In the genomic region with DNA sequence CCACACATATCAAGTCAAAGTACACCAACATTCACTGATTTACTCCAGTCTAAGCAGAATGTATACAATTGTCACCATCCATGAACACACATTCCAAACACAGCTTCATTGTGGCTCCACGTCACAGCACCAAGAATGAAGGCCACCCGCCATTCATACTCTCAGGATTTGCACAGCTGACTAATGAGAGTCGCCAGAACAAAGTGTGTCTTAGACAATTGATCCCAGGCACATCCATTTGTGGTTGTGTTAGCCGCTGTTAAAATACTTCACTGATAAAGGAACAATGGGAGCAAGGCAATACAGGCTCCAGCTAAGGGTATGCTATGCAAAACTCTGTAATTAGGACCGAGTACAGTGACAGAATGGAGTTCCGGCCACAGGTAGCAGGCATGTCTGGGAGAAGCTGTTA, we compare ENCODE assay signal across 11 mouse cellular contexts.
DNase-seq lines count a peak whose midpoint lies in the region; ATAC-seq and TF ChIP-seq lines count a peak whose summit lies in the region.
"Had no signal": no experiment of that assay in that cellular context is flagged by ENCODE, and none has a peak within 500 bp of the region (broad histone marks: within the 10 kb centered on the region; RNA-seq: fewer than 3 reads in every experiment).

No protein-coding gene starts in this region.

- H3K36me3 ChIP-seq in hindbrain, embryonic 12.5 days = no peaks in the 10 kb centered on the region
- H3K36me3 ChIP-seq in midbrain, embryonic 10.5 days = no peaks in the 10 kb centered on the region

- peak; percentile 5 for DNase-seq in embryo, embryonic 10 days (ENCODE audit: low spot score)
- no peak for DNase-seq in embryo, embryonic 9.5 days (ENCODE audit: extremely low spot score)
- peak; percentile 11 for DNase-seq in midbrain, embryonic 10.5 days (ENCODE audit: low spot score)
- peak; percentile 59 for DNase-seq in retina, embryonic 14.5 days (ENCODE audit: low spot score)
- no peak for DNase-seq in frontal cortex, postnatal 36 days (ENCODE audit: low spot score in 2 of 2)
- no peak for DNase-seq in layer of hippocampus, adult 2 months (ENCODE audit: low spot score in 2 of 2)
- no peak for DNase-seq in left cerebral cortex, adult 18-20 months (ENCODE audit: low spot score in 2 of 2)
- DNase-seq: lung, embryonic 14.5 days; thymus, adult 2 months had no signal

- no peak overlapping the region for H3K4me3 ChIP-seq in hindbrain, embryonic 12.5 days
- no peak overlapping the region for H3K4me3 ChIP-seq in midbrain, embryonic 10.5 days
- no peak overlapping the region for H3K4me3 ChIP-seq in layer of hippocampus, adult 2 months

- TF ChIP-seq CTCF in layer of hippocampus, adult 2 months (conservative IDR thresholded peaks at IDR 0.05) = no peak

- peaks cover 10% of the 10 kb centered on the region for H3K4me1 ChIP-seq in hindbrain, embryonic 12.5 days
- peaks cover 11% of the 10 kb centered on the region for H3K4me1 ChIP-seq in midbrain, embryonic 10.5 days

- no peak overlapping the region for H3K9ac ChIP-seq in hindbrain, embryonic 12.5 days
- H3K9ac ChIP-seq: lung, embryonic 14.5 days had no signal

- no peaks in the 10 kb centered on the region for H3K9me3 ChIP-seq in hindbrain, embryonic 12.5 days (replicated peaks)
- no peaks in the 10 kb centered on the region for H3K9me3 ChIP-seq in midbrain, embryonic 10.5 days (replicated peaks)

- no peaks in the 10 kb centered on the region for H3K27me3 ChIP-seq in hindbrain, embryonic 12.5 days
- no peaks in the 10 kb centered on the region for H3K27me3 ChIP-seq in midbrain, embryonic 10.5 days (ENCODE audit: low read depth, poor library complexity, severe bottlenecking)

- WGBS in hindbrain, embryonic 12.5 days = 40% methylated on average over 6 of the region's 6 CpGs
- WGBS in midbrain, embryonic 10.5 days = 66% methylated on average over 6 of the region's 6 CpGs

- peak; percentile 71 for ATAC-seq in hindbrain, embryonic 12.5 days (ENCODE audit: low FRiP score)
- ATAC-seq: intestine, embryonic 16.5 days had no signal

- peak overlapping the region; percentile 47 for H3K4me2 ChIP-seq in hindbrain, embryonic 12.5 days (replicated peaks)
- H3K4me2 ChIP-seq: lung, embryonic 14.5 days had no signal

- H3K27ac ChIP-seq in hindbrain, embryonic 12.5 days = peak overlapping the region; percentile 67
- 0 out of 2 replicates have a peak overlapping the region, but pooled peaks have one; percentile 2 for H3K27ac ChIP-seq in midbrain, embryonic 10.5 days (replicated peaks)
- no peak overlapping the region for H3K27ac ChIP-seq in layer of hippocampus, adult 2 months

Comparison
In these comparisons a context has a peak if more than half of its experiments do, and no peak if none do; other contexts are left out.
1. DNase-seq: peak in embryo, embryonic 10 days (single experiment), midbrain, embryonic 10.5 days (single experiment) and retina, embryonic 14.5 days (single experiment); none in embryo, embryonic 9.5 days (single experiment), frontal cortex, postnatal 36 days (0 of 2), layer of hippocampus, adult 2 months (0 of 2) and left cerebral cortex, adult 18-20 months (0 of 2).